Mouse (Mus musculus) liver, embryonic 12.5 days (tissue): ENCODE measurements around the gene Rpl41. TPM values are rescaled to one million over a fixed set of nuclear protein-coding genes. Genes with fewer than 3 reads are reported as not detected.

Source experiments
- ATAC-seq: fragments of 200-750 bp; cut with Nextera tagmentation; 2 replicates; pipeline ENCODE4 v1.8.0; 2017; ENCODE audit warnings: moderate number of reproducible peaks, mild to moderate bottlenecking, moderate library complexity
- H3K27ac ChIP-seq: fragments of 300-500 bp; sonication (generic); 2 replicates; pipeline ENCODE4 v1.5.1; 2016; ENCODE audit warnings: mild to moderate bottlenecking
- H3K27me3 ChIP-seq: fragments of 300-500 bp; sonication (generic); replicated peaks from 2 replicates; pipeline ENCODE4 v1.6.1; 2016; ENCODE audit warnings: mild to moderate bottlenecking, moderate library complexity
- H3K36me3 ChIP-seq: fragments of 300-500 bp; sonication (generic); 2 replicates; pipeline ENCODE4 v1.6.1; 2016; ENCODE audit warnings: mild to moderate bottlenecking, moderate library complexity
- H3K4me1 ChIP-seq: fragments of 300-500 bp; sonication (generic); 2 replicates; pipeline ENCODE4 v1.6.1; 2016
- H3K4me2 ChIP-seq: fragments of 300-500 bp; sonication (generic); 2 replicates; pipeline ENCODE4 v1.6.1; 2016; ENCODE audit warnings: mild to moderate bottlenecking, moderate library complexity
- H3K4me3 ChIP-seq: fragments of 300-500 bp; sonication (generic); 2 replicates; pipeline ENCODE4 v1.5.1; 2016; ENCODE audit warnings: mild to moderate bottlenecking, moderate library complexity
- H3K9ac ChIP-seq: fragments of 300-500 bp; sonication (generic); 2 replicates; pipeline ENCODE4 v1.6.1; 2016; ENCODE audit warnings: mild to moderate bottlenecking, moderate library complexity
- H3K9me3 ChIP-seq: fragments of 300-500 bp; sonication (generic); replicated peaks from 2 replicates; pipeline ENCODE4 v1.6.1; 2016; ENCODE audit warnings: mild to moderate bottlenecking, moderate library complexity
- WGBS: fragments of 180-500 bp; shearing (Covaris S2); methylation state at CpG from one replicate; pipeline ENCODE4 v1.1.7; 2016; ENCODE audit not compliant: insufficient replicate concordance; 5-methylcytosine and 5-hydroxymethylcytosine counted together
- polyA plus RNA-seq: library from polyadenylated mRNA; unstranded; fragments of >200 nt; fragmentation: Nextera tagmentation; extraction: Ambion mirVana; gene quantifications from 2 replicates; pipeline ENCODE4 v1.2.1, GENCODE M21; 2016

The Rpl41 gene
- polyA plus RNA-seq, 1 experiment from 2014 or later = 3,037 TPM

DNA sequence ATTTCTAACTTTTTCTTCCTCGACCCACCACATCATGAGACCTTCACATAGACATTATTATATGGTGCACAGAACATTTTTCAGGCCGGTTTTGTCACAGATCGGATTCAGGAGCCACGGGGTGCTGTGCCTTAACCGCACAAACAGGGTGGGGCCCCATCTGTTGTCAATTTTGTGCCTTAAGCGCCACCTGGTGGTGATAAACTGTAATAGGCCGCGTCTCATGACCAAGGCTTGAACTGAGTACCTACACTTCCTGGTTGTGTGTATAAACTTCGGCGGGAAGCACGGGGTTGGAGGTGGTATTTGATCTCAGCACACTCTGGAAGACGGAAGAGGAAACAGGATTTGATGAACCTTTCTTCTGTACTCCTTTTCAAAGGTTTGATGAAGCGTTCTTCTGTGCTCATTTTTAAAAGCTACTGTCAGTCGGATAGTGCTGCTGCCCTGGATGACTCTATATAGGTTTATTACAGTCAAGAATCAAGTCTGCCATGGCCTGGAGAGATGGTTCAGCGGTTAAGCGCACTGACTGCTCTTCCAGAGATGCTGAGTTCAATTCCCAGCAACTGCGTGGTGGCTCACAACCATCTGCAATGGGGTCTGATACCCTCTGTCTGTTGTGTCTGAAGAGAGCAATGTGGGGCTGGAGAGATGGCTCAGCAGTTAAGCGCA lies 12.7 kb downstream of the Rpl41 start:
- Histone ChIP-seq H3K9ac (peak overlapping the region; percentile 58), H3K9me3 (no peaks in the 10 kb centered on the region), H3K27me3 (no peaks in the 10 kb centered on the region), H3K27ac (peak overlapping the region; percentile 59), H3K4me1 (peaks cover 24% of the 10 kb centered on the region), H3K4me3 (peak overlapping the region; percentile 33), H3K4me2 (peak overlapping the region; percentile 60), H3K36me3 (0 out of 2 replicates have a peak, but pooled peaks cover under 1% of the 10 kb centered on the region)
- ATAC-seq = peak; percentile 94
- 15% methylated on average over 18 of the region's 18 CpGs for WGBS

GRCm38 (mm10) chr10:128535624-128536265 lies 13.4 kb downstream of the Rpl41 start:
- Histone ChIP-seq H3K9me3 (no peaks in the 10 kb centered on the region), H3K4me1 (peaks cover 24% of the 10 kb centered on the region), H3K9ac (peak overlapping the region; percentile 58), H3K27ac (peak overlapping the region; percentile 59), H3K27me3 (no peaks in the 10 kb centered on the region), H3K4me2 (peak overlapping the region; percentile 60), H3K4me3 (peak overlapping the region; percentile 33), H3K36me3 (no peaks in the 10 kb centered on the region)
- 71% methylated on average over 4 of the region's 4 CpGs for WGBS
- 0 out of 2 replicates have a peak, but pooled peaks have one; percentile 9 for ATAC-seq

- 59% methylated on average over 2 of the region's 2 CpGs for WGBS
- Histone ChIP-seq H3K9ac (no peak overlapping the region), H3K27ac (no peak overlapping the region), H3K4me3 (no peak overlapping the region), H3K9me3 (no peaks in the 10 kb centered on the region), H3K36me3 (no peaks in the 10 kb centered on the region), H3K27me3 (no peaks in the 10 kb centered on the region), H3K4me2 (no peak overlapping the region), H3K4me1 (peaks cover 24% of the 10 kb centered on the region)
- no peak for ATAC-seq
These were observed 13.9 kb downstream of the Rpl41 start for GRCm38 (mm10) chr10:128535206-128535605.

DNA sequence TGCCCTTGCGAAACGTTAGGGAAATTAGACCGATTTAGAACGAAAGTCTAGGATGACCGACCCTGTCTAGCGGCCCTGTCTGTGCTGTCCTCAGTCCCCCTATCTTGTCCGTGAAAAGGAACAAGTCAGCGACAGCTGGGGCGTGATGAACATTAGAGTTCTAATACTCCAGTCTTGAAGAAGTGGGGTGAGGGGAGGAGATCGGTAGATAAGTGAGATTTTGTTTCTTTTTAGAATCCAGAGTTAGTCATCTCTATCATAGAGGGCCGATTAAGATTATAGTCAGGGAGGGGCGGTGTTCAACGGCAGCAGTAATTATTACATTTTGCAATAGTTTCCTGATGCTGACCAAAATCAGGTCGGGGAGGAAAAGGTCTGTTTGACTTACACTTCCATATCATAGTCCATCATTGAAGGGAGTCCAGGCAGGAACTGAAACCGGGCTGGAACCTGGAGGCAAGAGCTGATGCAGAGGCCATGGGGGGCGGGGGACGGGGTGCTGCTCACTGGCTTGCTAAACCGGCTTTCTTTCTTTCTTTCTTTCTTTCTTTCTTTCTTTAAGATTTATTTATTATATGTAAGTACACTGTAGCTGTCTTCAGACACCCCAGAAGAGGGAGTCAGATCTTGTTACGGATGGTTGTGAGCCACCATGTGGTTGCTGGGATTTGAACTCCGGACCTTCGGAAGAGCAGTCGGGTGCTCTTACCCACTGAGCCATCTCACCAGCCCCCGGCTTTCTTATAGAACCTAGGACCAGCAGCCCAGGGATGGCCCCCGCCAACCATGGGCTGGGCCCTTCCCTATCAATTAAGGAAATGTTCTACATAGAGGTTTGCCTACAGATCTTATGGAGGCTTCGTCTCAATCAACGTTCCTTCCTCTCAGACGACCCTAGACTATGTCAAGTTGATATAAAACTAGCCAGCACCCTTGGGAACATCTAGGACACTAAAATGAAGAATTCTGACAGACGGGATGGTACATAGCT lies 22.4 kb downstream of the Rpl41 start:
- ATAC-seq = peak; percentile 38; the same call in 1 of the 2 replicates
- Histone ChIP-seq H3K36me3 (peaks cover 10% of the 10 kb centered on the region; the same call in 1 of the 2 replicates), H3K27ac (peak overlapping the region; percentile 78), H3K4me2 (peak overlapping the region; percentile 100), H3K4me3 (peak overlapping the region; percentile 83), H3K9ac (peak overlapping the region; percentile 68), H3K27me3 (peaks cover 5% of the 10 kb centered on the region), H3K9me3 (no peaks in the 10 kb centered on the region), H3K4me1 (peaks cover 35% of the 10 kb centered on the region)
- WGBS = 25% methylated on average over 28 of the region's 28 CpGs

DNA sequence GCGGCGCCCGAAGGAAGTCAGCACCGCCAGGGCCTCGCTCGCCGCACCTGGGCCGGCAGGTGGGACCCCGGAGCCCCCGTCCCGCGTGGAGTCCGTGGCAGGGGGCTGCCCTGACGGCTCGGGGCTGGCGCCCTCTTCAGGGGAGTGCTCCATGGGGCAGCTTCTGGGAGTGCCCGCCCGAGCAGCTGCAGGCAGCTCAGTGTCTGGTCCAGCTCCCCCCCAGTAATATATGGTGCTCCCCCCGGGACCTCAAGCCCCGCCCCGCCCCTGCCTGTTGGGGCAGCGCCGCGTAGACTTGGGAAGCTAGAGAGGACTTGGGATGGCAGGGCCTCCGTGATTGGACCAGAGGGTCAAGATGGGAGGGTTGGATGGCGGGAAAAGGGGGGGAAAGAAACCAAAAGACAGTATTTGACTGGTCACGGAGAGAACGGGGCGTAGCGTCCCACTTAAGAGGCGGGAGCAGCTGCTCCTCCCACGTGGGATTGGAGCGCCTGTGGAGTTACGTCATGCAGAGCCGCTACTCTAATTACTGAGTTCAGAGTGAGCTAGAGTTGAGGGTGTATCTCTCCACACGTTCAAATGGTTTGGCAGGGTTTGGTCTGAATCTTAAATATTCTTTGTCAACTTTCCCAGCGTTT lies 23.3 kb downstream of the Rpl41 start, which contains the start of gene Esyt1:
Esyt1 (minus strand) TSS at position 201 of the 638 bp plus-strand sequence.
- peak; percentile 96 for ATAC-seq
- Histone ChIP-seq H3K36me3 (peaks cover 17% of the 10 kb centered on the region), H3K27me3 (peaks cover 5% of the 10 kb centered on the region), H3K4me3 (peak within 1 kb of the TSS; percentile 83), H3K4me2 (peak within 1 kb of the TSS; percentile 100), H3K4me1 (peaks cover 35% of the 10 kb centered on the region), H3K9me3 (no peaks in the 10 kb centered on the region), H3K27ac (peak within 1 kb of the TSS; percentile 92), H3K9ac (peak within 1 kb of the TSS; percentile 90)
- 1% methylated on average over 37 of the region's 37 CpGs for WGBS

DNA sequence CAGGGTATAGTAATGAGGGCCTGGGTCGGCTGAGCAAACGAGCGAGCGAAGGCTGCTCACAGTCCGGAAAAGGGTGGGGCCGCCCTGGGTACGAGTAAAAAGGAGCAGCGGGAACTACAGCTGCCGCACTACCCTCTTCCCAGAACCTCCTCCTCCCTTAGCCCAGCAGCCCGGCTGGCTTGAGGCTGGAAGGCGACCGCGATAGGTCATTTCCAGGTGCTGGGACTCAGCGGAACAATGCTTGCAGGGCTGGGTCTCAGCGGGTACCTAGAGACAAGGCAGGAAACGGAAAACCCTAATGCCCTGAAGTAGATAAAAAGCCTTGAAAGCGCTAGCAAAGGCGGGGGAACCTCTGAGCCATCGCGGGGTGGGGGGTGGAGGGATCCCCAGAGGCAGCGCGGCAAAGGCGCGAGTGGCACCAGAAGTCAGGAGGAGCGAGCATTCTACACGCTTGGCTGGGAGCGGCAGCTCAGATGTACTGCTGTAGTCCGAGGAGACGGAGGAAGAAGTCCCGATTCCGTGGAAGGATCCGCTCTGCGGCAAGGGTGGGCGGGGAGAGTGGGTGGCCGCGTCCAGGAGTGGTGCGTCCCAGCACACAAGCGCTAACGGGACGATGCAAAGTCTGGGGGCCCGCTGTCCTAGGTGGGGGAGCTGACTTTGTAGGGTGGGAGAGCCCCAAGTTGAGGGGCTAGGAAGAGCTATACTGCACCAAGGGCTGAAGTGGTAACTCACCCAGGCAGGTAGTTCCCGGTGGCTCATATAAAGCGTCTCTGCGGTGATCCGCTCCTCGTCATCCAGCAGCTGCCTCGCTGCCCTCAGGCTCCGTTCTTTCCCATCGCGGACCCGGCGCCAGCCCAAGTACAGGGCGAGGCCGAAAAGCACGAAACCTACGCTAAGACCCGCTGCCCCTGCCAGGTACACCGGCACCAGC lies 24.1 kb downstream of the Rpl41 start:
- H3K4me2 ChIP-seq = peak overlapping the region; percentile 100
- peak overlapping the region; percentile 92 for H3K27ac ChIP-seq
- no peaks in the 10 kb centered on the region for H3K9me3 ChIP-seq
- peaks cover 5% of the 10 kb centered on the region for H3K27me3 ChIP-seq
- peak overlapping the region; percentile 83 for H3K4me3 ChIP-seq
- 1% methylated on average over 58 of the region's 58 CpGs for WGBS
- peak overlapping the region; percentile 90 for H3K9ac ChIP-seq
- peak; percentile 12 for ATAC-seq
- peaks cover 25% of the 10 kb centered on the region for H3K36me3 ChIP-seq
- H3K4me1 ChIP-seq = peaks cover 35% of the 10 kb centered on the region

DNA sequence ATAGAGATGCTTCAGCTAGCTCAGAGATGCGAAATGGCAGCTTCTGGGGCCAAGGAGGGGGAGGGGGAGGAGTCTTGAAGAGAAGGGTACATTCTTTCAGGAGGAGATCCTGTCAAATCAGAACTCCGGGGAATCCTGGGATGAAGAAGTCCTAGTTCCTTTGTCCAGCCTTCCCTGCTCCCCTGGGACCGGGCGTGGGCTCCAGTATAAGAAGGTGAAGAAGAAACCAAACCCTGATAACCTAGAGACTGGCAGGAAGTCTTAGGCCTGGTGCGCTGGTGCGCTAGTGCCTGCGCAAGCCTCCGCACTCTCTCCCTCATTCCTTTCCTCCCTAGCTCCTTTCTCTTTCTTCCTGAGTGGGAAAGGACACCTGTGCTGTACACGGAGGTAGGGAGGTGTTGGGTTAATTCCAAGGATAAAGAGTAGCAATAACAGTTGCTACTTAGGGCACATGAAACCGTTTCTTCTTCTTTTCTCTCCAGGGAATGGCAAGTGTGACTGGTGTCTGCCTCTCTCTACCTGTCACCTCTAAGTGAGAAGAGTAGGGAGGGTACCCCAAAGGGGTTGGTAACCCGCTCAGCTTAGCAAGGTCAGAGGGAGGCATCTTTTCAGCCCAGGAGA lies 24.9 kb downstream of the Rpl41 start:
- Histone ChIP-seq H3K27ac (peak overlapping the region; percentile 92; the same call in 1 of the 2 replicates), H3K27me3 (peaks cover 5% of the 10 kb centered on the region; the same call in 1 of the 2 replicates), H3K9me3 (no peaks in the 10 kb centered on the region), H3K36me3 (peaks cover 33% of the 10 kb centered on the region), H3K4me1 (peaks cover 35% of the 10 kb centered on the region), H3K9ac (peak overlapping the region; percentile 90), H3K4me3 (peak overlapping the region; percentile 83), H3K4me2 (peak overlapping the region; percentile 100)
- 20% methylated on average over 11 of the region's 11 CpGs for WGBS
- no peak for ATAC-seq

DNA sequence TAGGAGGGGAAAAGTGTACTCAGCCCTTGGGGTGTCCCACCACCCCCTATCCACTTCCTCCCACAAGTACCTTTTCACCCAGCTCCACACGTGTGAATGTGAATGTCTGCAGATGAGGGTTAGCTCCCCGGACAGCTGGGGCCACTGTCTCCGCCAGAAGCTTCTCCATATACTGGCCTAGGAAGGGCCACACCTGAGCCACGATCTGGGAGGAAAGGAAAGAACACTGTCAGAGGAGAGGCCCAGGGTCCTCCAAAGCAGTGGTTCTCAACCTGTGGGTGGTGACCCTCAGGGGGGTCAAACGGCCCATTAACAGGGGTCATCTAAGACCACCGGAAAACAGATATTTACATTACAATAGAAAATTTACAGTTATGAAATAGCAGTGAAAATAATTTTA lies 26.8 kb downstream of the Rpl41 start:
- H3K4me3 ChIP-seq = no peak overlapping the region
- no peaks in the 10 kb centered on the region for H3K9me3 ChIP-seq
- no peak overlapping the region for H3K27ac ChIP-seq
- ATAC-seq = no peak
- no peak overlapping the region for H3K4me2 ChIP-seq
- H3K27me3 ChIP-seq = peaks cover 5% of the 10 kb centered on the region; the same call in 1 of the 2 replicates
- WGBS = 71% methylated on average over 6 of the region's 6 CpGs
- peaks cover 33% of the 10 kb centered on the region for H3K4me1 ChIP-seq
- H3K36me3 ChIP-seq = peaks cover 42% of the 10 kb centered on the region
- no peak overlapping the region for H3K9ac ChIP-seq

DNA sequence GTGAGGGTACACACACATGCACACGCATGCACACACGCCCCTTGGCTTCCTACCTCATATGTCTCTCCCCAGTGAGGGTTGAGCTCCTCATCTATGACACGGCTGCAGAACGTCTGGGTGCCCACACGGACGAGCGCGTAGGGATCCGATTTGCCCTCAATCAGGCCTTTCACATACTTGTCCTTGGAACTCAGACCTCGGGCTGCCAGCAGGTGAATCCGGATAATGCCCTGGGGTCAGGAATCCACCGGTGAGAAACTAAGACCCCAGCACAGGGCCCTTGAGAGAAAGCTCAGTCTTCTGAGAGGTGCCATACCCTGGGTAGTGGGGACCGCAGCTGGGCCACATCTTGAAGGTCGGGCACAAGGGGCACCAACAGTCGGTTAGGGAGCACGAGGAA lies 28.5 kb downstream of the Rpl41 start:
- H3K4me3 ChIP-seq = no peak overlapping the region
- H3K4me2 ChIP-seq = no peak overlapping the region
- H3K9ac ChIP-seq = no peak overlapping the region
- no peaks in the 10 kb centered on the region for H3K9me3 ChIP-seq
- H3K36me3 ChIP-seq = peaks cover 58% of the 10 kb centered on the region
- H3K27me3 ChIP-seq = peaks cover 8% of the 10 kb centered on the region; the same call in 1 of the 2 replicates
- no peak for ATAC-seq
- WGBS = 83% methylated on average over 16 of the region's 16 CpGs
- no peak overlapping the region for H3K27ac ChIP-seq
- peaks cover 39% of the 10 kb centered on the region for H3K4me1 ChIP-seq

- peaks cover 8% of the 10 kb centered on the region; the same call in 1 of the 2 replicates for H3K27me3 ChIP-seq
- no peak overlapping the region for H3K9ac ChIP-seq
- WGBS = 72% methylated on average over 7 of the region's 7 CpGs
- H3K27ac ChIP-seq = no peak overlapping the region
- peaks cover 33% of the 10 kb centered on the region for H3K4me1 ChIP-seq
- H3K9me3 ChIP-seq = no peaks in the 10 kb centered on the region
- H3K4me2 ChIP-seq = no peak overlapping the region
- H3K4me3 ChIP-seq = no peak overlapping the region
- H3K36me3 ChIP-seq = peaks cover 70% of the 10 kb centered on the region
- ATAC-seq = no peak
These were observed 30.3 kb downstream of the Rpl41 start for GRCm38 (mm10) chr10:128518833-128519232.
